Mouse (Mus musculus): ENCODE results near the gene Gnai1.

Gene Gnai1

GRCm38 (mm10) chr5:18288079-18288478, 72.1 kb downstream of the Gnai1 start:
- no peak for DNase-seq (ENCODE audit: low spot score in 2 of 2)

- no peak for DNase-seq (ENCODE audit: low spot score in 2 of 2)
Measured at GRCm38 (mm10) chr5:18282095-18282494, 78.1 kb downstream of the Gnai1 start.

GRCm38 (mm10) chr5:18274352-18274940, 85.7 kb downstream of the Gnai1 start:
- no peak for DNase-seq (ENCODE audit: low spot score in 2 of 2)

GRCm38 (mm10) chr5:18273291-18274284, 86.6 kb downstream of the Gnai1 start:
- no peak for DNase-seq (ENCODE audit: low spot score in 2 of 2)

GRCm38 (mm10) chr5:18250379-18251017, 109.7 kb downstream of the Gnai1 start:
- no peak for DNase-seq (ENCODE audit: low spot score in 2 of 2)

GRCm38 (mm10) chr5:18249132-18249531, 111.0 kb downstream of the Gnai1 start:
- DNase-seq (ENCODE audit: low spot score in 2 of 2): no peak

GRCm38 (mm10) chr5:18229396-18229795, 130.8 kb downstream of the Gnai1 start:
- DNase-seq (ENCODE audit: low spot score in 2 of 2): no peak

- peak; percentile 5 to 35 for DNase-seq (ENCODE audit: low spot score in 2 of 2)
Measured at GRCm38 (mm10) chr5:18228866-18229265, 131.3 kb downstream of the Gnai1 start.

GRCm38 (mm10) chr5:18220873-18221272, 139.3 kb downstream of the Gnai1 start:
- DNase-seq (ENCODE audit: low spot score in 2 of 2): no peak

GRCm38 (mm10) chr5:18218292-18218691, 141.9 kb downstream of the Gnai1 start:
- no peak for DNase-seq (ENCODE audit: low spot score in 2 of 2)

- no peak for DNase-seq (ENCODE audit: low spot score in 2 of 2)
Measured at GRCm38 (mm10) chr5:18217856-18218255, 142.3 kb downstream of the Gnai1 start.

All from frontal cortex, postnatal 14 days (tissue).